Mouse (Mus musculus) NIH3T3 (cell line): ENCODE data around the gene Tmem233.

ENCODE experiments used
- DNase-seq: peaks from one replicate; pipeline ENCODE4 v3.0.0-alpha.2; 2012; ENCODE audit warnings: low read depth

The Tmem233 gene

DNA sequence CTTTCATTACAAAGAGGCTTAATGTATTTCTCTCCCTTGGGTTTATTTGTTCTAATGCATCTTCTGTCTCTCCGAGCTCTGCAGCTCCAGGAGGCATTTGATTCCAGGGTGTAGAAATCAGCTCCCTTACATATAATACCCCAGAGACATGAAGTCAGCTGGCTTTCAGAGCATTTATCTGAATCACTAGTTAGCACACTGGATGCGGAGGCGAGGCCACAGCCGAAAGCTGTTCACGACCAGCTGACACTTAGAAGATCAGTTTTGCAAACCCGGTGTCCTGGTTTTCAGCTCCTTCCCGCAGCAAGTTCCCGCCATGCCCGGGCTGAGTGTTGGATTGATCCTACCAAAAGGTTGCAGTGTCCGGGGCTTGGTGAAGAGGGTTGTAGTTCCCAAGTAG lies 78.8 kb downstream of the Tmem233 start:
- DNase-seq: no peak

DNA sequence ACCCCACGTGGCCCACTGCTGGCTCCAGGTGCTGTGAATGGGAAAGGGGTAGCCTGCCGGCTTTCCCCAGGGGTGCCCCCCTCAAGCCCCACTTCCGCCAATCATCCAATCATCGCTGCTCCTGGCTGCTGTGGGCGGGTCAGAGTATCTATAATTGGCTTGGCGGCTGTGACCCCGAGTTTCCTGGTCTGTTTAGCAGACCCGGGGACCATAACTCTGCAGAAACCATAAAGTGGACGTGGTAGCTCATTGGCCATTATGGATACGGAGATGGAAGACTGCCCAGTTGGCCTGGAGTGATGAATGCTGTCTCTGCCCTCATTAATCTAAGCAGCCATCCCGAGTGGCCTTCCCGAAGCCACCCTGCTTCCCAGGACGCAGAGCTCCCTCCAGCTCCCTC lies 79.2 kb downstream of the Tmem233 start:
- DNase-seq: no peak

GRCm38 (mm10) chr5:116003154-116003553 lies 79.9 kb downstream of the Tmem233 start:
- peak; percentile 66 for DNase-seq

DNA sequence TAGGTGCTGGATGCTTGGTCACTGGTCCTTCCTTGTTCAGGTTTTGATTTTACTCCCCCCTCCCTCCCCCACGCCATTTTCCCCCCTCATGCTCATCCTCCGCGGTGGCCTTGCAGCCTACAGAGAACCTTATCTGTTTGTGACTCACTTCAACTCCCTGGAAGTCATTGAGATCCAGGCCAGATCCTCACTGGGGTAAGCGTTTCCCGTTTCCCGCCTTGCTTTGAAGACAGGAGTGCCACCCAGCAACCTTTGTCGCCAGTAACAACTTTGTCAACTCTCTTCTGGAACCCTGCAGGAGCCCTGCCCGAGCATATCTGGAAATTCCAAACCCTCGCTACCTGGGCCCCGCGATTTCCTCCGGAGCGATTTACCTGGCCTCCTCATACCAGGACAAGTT lies 85.7 kb downstream of the Tmem233 start:
- no peak for DNase-seq

DNA sequence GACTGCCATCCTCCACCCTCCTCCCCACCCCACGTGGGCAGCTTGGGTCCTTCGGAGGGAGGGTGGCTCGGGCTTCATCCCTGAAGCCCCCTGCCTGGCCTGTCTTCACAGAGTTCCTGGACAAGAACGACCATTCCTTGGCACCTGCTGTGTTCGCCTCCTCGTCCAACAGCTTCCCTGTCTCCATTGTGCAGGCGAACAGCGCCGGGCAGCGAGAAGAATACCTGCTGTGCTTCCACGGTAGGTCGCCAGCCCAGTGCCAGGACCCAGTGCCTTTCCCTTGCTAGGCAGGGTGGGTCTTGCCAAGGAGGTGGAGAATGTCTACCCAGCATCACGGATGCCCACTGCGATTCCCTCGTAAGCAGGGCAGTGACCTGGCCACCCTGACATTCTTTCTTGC lies 88.9 kb downstream of the Tmem233 start:
- DNase-seq: no peak

- DNase-seq: no peak
Measured at GRCm38 (mm10) chr5:115991717-115992116, 91.3 kb downstream of the Tmem233 start.
